Comparison of ENCODE assay signal across 28 mouse cellular contexts in genomic region chr5:72895261-72895660, GRCm38 (mm10). TPM values are rescaled to one million over a fixed set of nuclear protein-coding genes. Genes with fewer than 3 reads are reported as not detected.
DNase-seq lines count a peak whose midpoint lies in the region; ATAC-seq and TF ChIP-seq lines count a peak whose summit lies in the region.
"Had no signal": no experiment of that assay in that cellular context is flagged by ENCODE, and none has a peak within 500 bp of the region (broad histone marks: within the 10 kb centered on the region; RNA-seq: fewer than 3 reads in every experiment).

No protein-coding gene starts in this region.

- DNase-seq in heart, embryonic 10.5 days (ENCODE audit: low spot score): no peak
- DNase-seq in heart, postnatal 36 days: no peak
- DNase-seq in liver, adult 2 months (ENCODE audit: extremely low read depth, low read depth, low spot score): peak; percentile 77
- no peak for DNase-seq in embryo, embryonic 10.5 days (ENCODE audit: low spot score)
- DNase-seq: adrenal gland, adult 2 months; adrenal gland, postnatal 14 days; cerebellum, adult 11 months; cerebellum, adult 2 months; cerebellum, adult 9-11 months; cerebellum, postnatal 25 days; embryo, embryonic 11 days; gastrocnemius, postnatal 25 days; heart, postnatal 4 days; kidney, adult 18-20 months; kidney, adult 9 months had no signal

- no peak for ATAC-seq in heart, embryonic 15.5 days (replicated peaks; ENCODE audit: insufficient number of reproducible peaks, insufficient read depth, low FRiP score, low read depth)
- ATAC-seq in heart, embryonic 11.5 days (replicated peaks; ENCODE audit: insufficient number of reproducible peaks, low FRiP score, low TSS enrichment): no peak
- ATAC-seq in liver, embryonic 12.5 days: no peak
- ATAC-seq: CD4-positive, CD25-positive, alpha-beta regulatory T cell, adult 4 months; forebrain, embryonic 15.5 days; hindbrain, postnatal 0 days; inflammation-experienced regulatory T-cells, adult 6 months; intestine, embryonic 16.5 days had no signal

- peaks cover 32% of the 10 kb centered on the region for H3K4me1 ChIP-seq in heart, embryonic 10.5 days
- H3K4me1 ChIP-seq in heart, embryonic 15.5 days (replicated peaks): peaks cover 30% of the 10 kb centered on the region
- peaks cover 13% of the 10 kb centered on the region; the same call in 1 of the 2 replicates for H3K4me1 ChIP-seq in heart, embryonic 11.5 days (ENCODE audit: control insufficient read depth, insufficient read depth, low read length)
- H3K4me1 ChIP-seq in liver, adult 2 months (ENCODE audit: control insufficient read depth, insufficient read depth, low read length): peaks cover 3% of the 10 kb centered on the region; the same call in 1 of the 2 replicates
- peaks cover 37% of the 10 kb centered on the region for H3K4me1 ChIP-seq in liver, embryonic 12.5 days
- H3K4me1 ChIP-seq: embryonic facial prominence, embryonic 10.5 days; embryonic facial prominence, embryonic 13.5 days; forebrain, embryonic 12.5 days; forebrain, embryonic 15.5 days had no signal

- no peak for TF ChIP-seq POLR2A in liver, adult 2 months (IDR thresholded peaks at IDR 0.05; ENCODE audit: extremely low read depth, insufficient read depth, low read length)

- no peak for TF ChIP-seq CTCF in liver, adult 2 months (IDR thresholded peaks at IDR 0.05; ENCODE audit: low read depth, low read length)

- H3K9me3 ChIP-seq in heart, embryonic 10.5 days: no peaks in the 10 kb centered on the region
- H3K9me3 ChIP-seq in heart, embryonic 15.5 days (replicated peaks): no peaks in the 10 kb centered on the region
- no peaks in the 10 kb centered on the region for H3K9me3 ChIP-seq in heart, embryonic 11.5 days (replicated peaks; ENCODE audit: control insufficient read depth, low read length)
- no peaks in the 10 kb centered on the region for H3K9me3 ChIP-seq in liver, embryonic 12.5 days (replicated peaks)
- H3K9me3 ChIP-seq: embryonic facial prominence, embryonic 10.5 days; embryonic facial prominence, embryonic 13.5 days; forebrain, embryonic 12.5 days; forebrain, embryonic 15.5 days had no signal

- peak overlapping the region; percentile 73; the same call in 1 of the 2 replicates for H3K27ac ChIP-seq in heart, embryonic 10.5 days
- H3K27ac ChIP-seq in heart, embryonic 15.5 days: peak overlapping the region; percentile 82
- H3K27ac ChIP-seq in heart, embryonic 11.5 days (ENCODE audit: low read depth, low read length): no peak overlapping the region
- H3K27ac ChIP-seq in liver, adult 2 months (replicated peaks; ENCODE audit: insufficient read depth, low read depth, low read length): no peak overlapping the region
- H3K27ac ChIP-seq in liver, embryonic 12.5 days: no peak overlapping the region
- H3K27ac ChIP-seq: embryonic facial prominence, embryonic 10.5 days; embryonic facial prominence, embryonic 13.5 days; forebrain, embryonic 12.5 days; forebrain, embryonic 15.5 days; hindbrain, embryonic 14.5 days; hindbrain, postnatal 0 days had no signal

- H3K27me3 ChIP-seq in heart, embryonic 10.5 days (ENCODE audit: insufficient read depth, poor library complexity, severe bottlenecking): no peaks in the 10 kb centered on the region
- H3K27me3 ChIP-seq in heart, embryonic 15.5 days: no peaks in the 10 kb centered on the region
- H3K27me3 ChIP-seq in heart, embryonic 11.5 days (ENCODE audit: control insufficient read depth, insufficient read depth, low read length): no peaks in the 10 kb centered on the region
- H3K27me3 ChIP-seq in liver, adult 2 months (ENCODE audit: control insufficient read depth, insufficient read depth, low read length): no peaks in the 10 kb centered on the region
- no peaks in the 10 kb centered on the region for H3K27me3 ChIP-seq in liver, embryonic 12.5 days (replicated peaks)
- H3K27me3 ChIP-seq: embryonic facial prominence, embryonic 13.5 days; forebrain, embryonic 12.5 days; forebrain, embryonic 15.5 days had no signal

- intact Hi-C loops in heart, postnatal 36 days (cut with DNase I): no loop called here

- H3K9ac ChIP-seq in heart, embryonic 15.5 days: no peak overlapping the region
- no peak overlapping the region for H3K9ac ChIP-seq in heart, embryonic 11.5 days (ENCODE audit: low read depth, low read length)
- H3K9ac ChIP-seq in liver, adult 2 months (ENCODE audit: low read depth, low read length): no peak overlapping the region
- no peak overlapping the region for H3K9ac ChIP-seq in liver, embryonic 12.5 days
- H3K9ac ChIP-seq: embryonic facial prominence, embryonic 13.5 days; forebrain, embryonic 12.5 days; forebrain, embryonic 15.5 days; hindbrain, embryonic 14.5 days had no signal

- 92% methylated on average over 11 of the region's 11 CpGs for WGBS in heart, embryonic 10.5 days
- WGBS in heart, embryonic 15.5 days: 82% methylated on average over 11 of the region's 11 CpGs
- 91% methylated on average over 11 of the region's 11 CpGs for WGBS in heart, embryonic 11.5 days (ENCODE audit: insufficient replicate concordance)
- WGBS in liver, adult 2 months: 31% methylated on average over 11 of the region's 11 CpGs
- 82% methylated on average over 11 of the region's 11 CpGs for WGBS in liver, embryonic 12.5 days (ENCODE audit: insufficient replicate concordance)

- no peaks in the 10 kb centered on the region for H3K79me2 ChIP-seq in liver, adult 2 months (ENCODE audit: control insufficient read depth, insufficient read depth, low read length)

- H3K4me3 ChIP-seq in heart, embryonic 10.5 days: no peak overlapping the region
- H3K4me3 ChIP-seq in heart, embryonic 15.5 days: no peak overlapping the region
- no peak overlapping the region for H3K4me3 ChIP-seq in heart, embryonic 11.5 days (ENCODE audit: low read depth, low read length)
- H3K4me3 ChIP-seq in liver, adult 2 months (ENCODE audit: insufficient read depth, low read depth, low read length): no peak overlapping the region
- no peak overlapping the region for H3K4me3 ChIP-seq in liver, embryonic 12.5 days
- H3K4me3 ChIP-seq: embryonic facial prominence, embryonic 10.5 days; embryonic facial prominence, embryonic 13.5 days; erythroblast, embryonic 14.5 days; forebrain, embryonic 12.5 days; forebrain, embryonic 15.5 days had no signal

- H3K4me2 ChIP-seq in heart, embryonic 15.5 days: no peak overlapping the region
- H3K4me2 ChIP-seq in heart, embryonic 11.5 days: no peak overlapping the region
- H3K4me2 ChIP-seq in liver, embryonic 12.5 days: no peak overlapping the region
- H3K4me2 ChIP-seq: embryonic facial prominence, embryonic 13.5 days; forebrain, embryonic 12.5 days; forebrain, embryonic 15.5 days; hindbrain, embryonic 14.5 days had no signal

- no peaks in the 10 kb centered on the region for H3K36me3 ChIP-seq in heart, embryonic 10.5 days
- no peaks in the 10 kb centered on the region for H3K36me3 ChIP-seq in heart, embryonic 15.5 days
- no peaks in the 10 kb centered on the region for H3K36me3 ChIP-seq in heart, embryonic 11.5 days (ENCODE audit: control insufficient read depth, insufficient read depth, low read length)
- no peaks in the 10 kb centered on the region for H3K36me3 ChIP-seq in liver, adult 2 months (ENCODE audit: control insufficient read depth, insufficient read depth, low read length)
- no peaks in the 10 kb centered on the region for H3K36me3 ChIP-seq in liver, embryonic 12.5 days
- H3K36me3 ChIP-seq: embryonic facial prominence, embryonic 10.5 days; embryonic facial prominence, embryonic 13.5 days; forebrain, embryonic 12.5 days; forebrain, embryonic 15.5 days had no signal

RNA-seq across cellular contexts. Expression of gene Slain2, which starts 18.8 kb away (rescaled TPM):
- polyA plus RNA-seq in heart, embryonic 10.5 days (2016; fragmentation: Nextera tagmentation; extraction: Ambion mirVana): 18.1 and 21.0 TPM in 2 replicates
- total RNA-seq in heart, postnatal 36 days (2021): 100 to 1,000 TPM; 145 to 163 TPM
- 22.5 and 23.2 TPM in 2 replicates for polyA plus RNA-seq in heart, embryonic 15.5 days (2015; fragmentation: Nextera tagmentation; extraction: Ambion mirVana)
- polyA plus RNA-seq in heart, embryonic 11.5 days (2014; fragmentation: Nextera tagmentation; extraction: Ambion mirVana): 23.1 and 25.2 TPM in 2 replicates
- 12.7 and 14.0 TPM in 2 replicates for total RNA-seq in liver, adult 2 months (2014; rRNA removed)
- polyA plus RNA-seq in liver, adult 2 months (2012; rRNA removed): 10.3 and 10.7 TPM in 2 replicates
- polyA plus RNA-seq in liver, embryonic 12.5 days (2016; fragmentation: Nextera tagmentation; extraction: Ambion mirVana): 13.4 and 14.1 TPM in 2 replicates

RNA-seq across cellular contexts. Expression of gene Tec, which starts 27.0 kb away (rescaled TPM):
- 7.5 and 12.1 TPM in 2 replicates for polyA plus RNA-seq in heart, embryonic 10.5 days (2016; fragmentation: Nextera tagmentation; extraction: Ambion mirVana)
- total RNA-seq in heart, postnatal 36 days (2021): 10 to 100 TPM; 11.0 to 16.9 TPM
- polyA plus RNA-seq in heart, embryonic 15.5 days (2015; fragmentation: Nextera tagmentation; extraction: Ambion mirVana): 17.8 and 19.0 TPM in 2 replicates
- polyA plus RNA-seq in heart, embryonic 11.5 days (2014; fragmentation: Nextera tagmentation; extraction: Ambion mirVana): 11.9 and 14.5 TPM in 2 replicates
- total RNA-seq in liver, adult 2 months (2014; rRNA removed): 17.7 and 24.7 TPM in 2 replicates
- 5.3 and 6.6 TPM in 2 replicates for polyA plus RNA-seq in liver, adult 2 months (2012; rRNA removed)
- 5.3 and 7.3 TPM in 2 replicates for polyA plus RNA-seq in liver, embryonic 12.5 days (2016; fragmentation: Nextera tagmentation; extraction: Ambion mirVana)
- polyA plus RNA-seq: erythroblast, embryonic 14.5 days had no signal

Comparison
In these comparisons a context has a peak if more than half of its experiments do, and no peak if none do; other contexts are left out.
1. H3K27ac ChIP-seq: peak in heart, embryonic 10.5 days (single experiment) and heart, embryonic 15.5 days (single experiment); none in heart, embryonic 11.5 days (single experiment), liver, adult 2 months (single experiment) and liver, embryonic 12.5 days (single experiment).